Mouse (Mus musculus) left cerebral cortex, adult 6 months (tissue): Measurements from ENCODE around the gene Dnah7c. TPM values are rescaled to one million over a fixed set of nuclear protein-coding genes. Genes with fewer than 3 reads are reported as not detected.

ENCODE experiments used
- long read RNA-seq, 2 experiments: library from polyadenylated mRNA; unstranded; transcript quantifications; one replicate each; pipeline ENCODE4 v2.0.0; 2019 to 2020
- polyA plus RNA-seq: library from polyadenylated mRNA; unstranded; fragments of <200 nt; fragmentation: Nextera tagmentation; gene quantifications from 2 replicates; pipeline ENCODE4 v1.2.3, GENCODE M21; 2021

Gene Dnah7c
- polyA plus RNA-seq = 0.09 and 0.20 TPM in 2 replicates
- long read RNA-seq, experiment 1 = 0 reads
- long read RNA-seq, experiment 2 = 0 reads

DNA sequence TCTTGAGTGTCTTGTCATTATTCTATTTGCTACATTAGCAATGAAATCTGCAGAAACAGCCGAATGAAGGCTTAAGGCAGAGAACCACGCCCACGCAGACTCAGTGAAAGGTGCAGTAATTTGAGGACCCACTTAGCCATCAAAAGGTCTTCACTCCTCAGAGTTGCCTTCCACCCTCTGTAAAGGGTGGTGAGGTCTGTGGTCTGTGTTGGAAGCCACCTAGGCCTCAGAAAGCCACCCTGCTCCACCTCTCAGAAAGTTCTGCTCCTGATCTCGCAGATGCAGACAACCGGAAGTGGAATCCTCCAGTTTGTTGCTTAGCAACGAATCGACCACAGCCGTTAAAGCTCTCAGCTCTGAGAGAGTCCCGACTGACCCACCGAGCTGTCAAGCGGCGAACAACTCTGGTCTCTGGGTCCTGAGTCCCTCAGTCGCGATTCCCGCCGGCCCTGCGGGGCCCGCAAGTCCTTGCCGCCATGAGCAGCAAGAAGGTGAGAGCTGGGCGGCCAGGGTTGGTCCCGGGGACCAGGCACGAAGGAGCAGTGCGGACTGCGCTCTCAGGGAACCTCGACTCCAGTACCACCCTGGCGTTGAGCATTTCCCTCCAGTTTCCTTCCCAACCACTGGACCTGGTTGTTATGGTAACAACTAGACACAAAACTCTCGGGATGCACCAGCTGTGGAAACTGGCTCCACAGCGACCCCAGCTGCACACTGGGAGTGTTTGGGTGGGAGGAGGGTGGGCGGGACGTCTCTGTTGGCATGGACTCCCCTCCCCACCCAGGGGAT lies at the start of gene Dnah7c:
Gene Dnah7c (plus strand): TSS at position 456 of the 789 bp plus-strand sequence.

